Mouse (Mus musculus) intestine, embryonic 15.5 days (tissue): Measurements from ENCODE around the gene Wfdc15a. TPM values are rescaled to one million over a fixed set of nuclear protein-coding genes. Genes with fewer than 3 reads are reported as not detected.

Experiments
- polyA plus RNA-seq: library from polyadenylated mRNA; unstranded; fragments of >200 nt; fragmentation: Nextera tagmentation; extraction: Ambion mirVana; gene quantifications from 2 replicates; pipeline ENCODE4 v1.2.1, GENCODE M21; 2015

Wfdc15a gene
- polyA plus RNA-seq, 1 experiment from 2014 or later = not detected

Other genes with a start within 250 kb of the Wfdc15a start
- 269 and 298 TPM in 2 replicates for gene Ywhab, start 205.2 kb downstream of the Wfdc15a start, polyA plus RNA-seq
- gene Pabpc1l, start 174.7 kb downstream of the Wfdc15a start, polyA plus RNA-seq = 0.82 and 1.3 TPM in 2 replicates
- gene Stk4, start 129.8 kb downstream of the Wfdc15a start, polyA plus RNA-seq = 18.0 and 19.9 TPM in 2 replicates
- 52.8 and 55.4 TPM in 2 replicates for gene Tomm34, start 129.0 kb downstream of the Wfdc15a start, polyA plus RNA-seq
- gene Kcns1, start 29.0 kb downstream of the Wfdc15a start, polyA plus RNA-seq = 0.15 and 0.29 TPM in 2 replicates
- gene Wfdc5, start 17.4 kb downstream of the Wfdc15a start, polyA plus RNA-seq = not detected in 2 replicates
- gene Wfdc12, start 9.5 kb downstream of the Wfdc15a start, polyA plus RNA-seq = not detected in 2 replicates
- gene Wfdc15b, start 21.5 kb upstream of the Wfdc15a start, polyA plus RNA-seq = 27.0 and 32.1 TPM in 2 replicates
- gene Svs2, start 38.3 kb upstream of the Wfdc15a start, polyA plus RNA-seq = not detected in 2 replicates
- gene Svs3b, start 56.5 kb upstream of the Wfdc15a start, polyA plus RNA-seq = not detected in 2 replicates
- not detected in 2 replicates for gene Svs4, start 78.3 kb upstream of the Wfdc15a start, polyA plus RNA-seq
- gene Svs3a, start 89.1 kb upstream of the Wfdc15a start, polyA plus RNA-seq = not detected in 2 replicates
- gene Svs6, start 116.6 kb upstream of the Wfdc15a start, polyA plus RNA-seq = not detected in 2 replicates
- gene Svs5, start 132.6 kb upstream of the Wfdc15a start, polyA plus RNA-seq = not detected in 2 replicates
- 2.1 and 2.8 TPM in 2 replicates for gene Slpi, start 189.0 kb upstream of the Wfdc15a start, polyA plus RNA-seq
- 16.1 and 40.7 TPM in 2 replicates for gene Rbpjl, start 203.0 kb upstream of the Wfdc15a start, polyA plus RNA-seq
- 9.3 and 11.0 TPM in 2 replicates for gene Matn4, start 205.0 kb upstream of the Wfdc15a start, polyA plus RNA-seq
- gene Sdc4, start 243.8 kb upstream of the Wfdc15a start, polyA plus RNA-seq = 120 and 126 TPM in 2 replicates